Mouse (Mus musculus): Measurements from ENCODE around the gene Cfhr2. TPM values are rescaled to one million over a fixed set of nuclear protein-coding genes. Genes with fewer than 3 reads are reported as not detected.

Cfhr2 gene
- polyA plus RNA-seq, 1 experiment from 2014 or later = not detected

Other genes with a start within 250 kb of the Cfhr2 start
- gene Gm4788, start 77.5 kb downstream of the Cfhr2 start, polyA plus RNA-seq (2015; fragmentation: Nextera tagmentation; extraction: Ambion mirVana) = not detected in 2 replicates

Measured in midbrain, embryonic 16.5 days (tissue).